Mouse (Mus musculus) heart, adult 2 months (tissue): ENCODE data around the gene Akap6.

ENCODE experiments used
- CTCF ChIP-seq: fragments of 200-600 bp; IDR thresholded peaks from 2 replicates; pipeline ENCODE4 v1.8.1; 2022; ENCODE audit warnings: antibody characterized with exemption, mild to moderate bottlenecking, moderate library complexity
- EP300 ChIP-seq: fragments of 200-500 bp; IDR thresholded peaks from 2 replicates; pipeline ENCODE4 v1.6.1; 2011; ENCODE audit warnings: low read depth, low read length, control low read depth; ENCODE audit not compliant: insufficient read depth
- POLR2A ChIP-seq: fragments of 200-500 bp; IDR thresholded peaks from 2 replicates; pipeline ENCODE4 v1.6.1; 2011; ENCODE audit warnings: mild to moderate bottlenecking, low read depth, low read length, control low read depth; ENCODE audit not compliant: insufficient read depth

DNA sequence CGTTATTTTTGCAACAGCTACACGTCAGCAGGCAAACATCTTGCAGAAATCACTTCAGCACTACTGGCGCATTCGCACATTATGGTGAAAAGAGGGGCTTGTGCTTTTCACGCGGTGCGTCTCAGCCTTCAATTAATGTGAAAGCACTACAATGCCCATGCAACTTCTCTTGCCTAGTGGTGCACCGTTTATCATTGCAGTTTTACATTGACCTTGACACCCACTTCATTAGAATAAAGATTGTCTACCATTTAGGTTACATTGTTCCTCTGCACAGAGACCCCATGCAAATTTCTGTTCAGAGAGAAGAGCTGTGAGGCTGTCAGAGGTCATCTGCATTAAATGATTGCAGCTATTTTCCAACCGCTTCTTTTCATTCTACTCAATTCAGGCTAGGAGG, 363.8 kb downstream of the Akap6 start:
- TF ChIP-seq POLR2A (no peak), CTCF (no peak), EP300 (no peak)
